Mouse (Mus musculus) spleen, adult 12 weeks (tissue): ENCODE measurements around the gene Npepps.
"Not testable (repeated sequence)": the region's sequence is repeated elsewhere in the genome, so short reads cannot be mapped to it uniquely, and the experiment has no call there.

Experiments used
- DNase-seq: peaks from one replicate; pipeline ENCODE4 v3.0.0; 2022; ENCODE audit warnings: low spot score

The Npepps gene

GRCm38 (mm10) chr11:97292731-97293130, 12.3 kb upstream of the Npepps start:
- no peak for DNase-seq

GRCm38 (mm10) chr11:97289276-97290230, 9.1 kb upstream of the Npepps start:
- no peak for DNase-seq

DNA sequence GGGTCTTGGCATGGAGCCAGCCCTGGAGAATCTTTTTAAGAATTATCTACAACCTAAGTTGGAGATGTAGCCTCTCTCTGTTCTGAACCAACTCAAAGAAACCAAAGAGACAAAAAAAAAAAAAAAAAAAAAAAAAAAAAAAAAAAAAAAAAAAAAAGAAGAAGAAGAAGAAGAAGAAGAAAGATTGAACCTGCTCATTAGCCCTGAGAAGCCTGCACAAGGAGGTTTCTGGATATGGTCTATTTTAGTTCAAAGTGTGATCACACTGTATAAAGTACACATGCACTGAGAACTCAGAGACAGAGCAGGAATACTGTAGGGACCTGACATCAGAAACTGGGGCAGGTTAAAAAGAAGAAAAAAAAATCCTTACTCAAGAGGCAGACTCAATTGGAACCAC, 7.2 kb upstream of the Npepps start:
- DNase-seq: no peak

- DNase-seq: no peak
These were observed 6.5 kb upstream of the Npepps start for GRCm38 (mm10) chr11:97286973-97287372.

DNA sequence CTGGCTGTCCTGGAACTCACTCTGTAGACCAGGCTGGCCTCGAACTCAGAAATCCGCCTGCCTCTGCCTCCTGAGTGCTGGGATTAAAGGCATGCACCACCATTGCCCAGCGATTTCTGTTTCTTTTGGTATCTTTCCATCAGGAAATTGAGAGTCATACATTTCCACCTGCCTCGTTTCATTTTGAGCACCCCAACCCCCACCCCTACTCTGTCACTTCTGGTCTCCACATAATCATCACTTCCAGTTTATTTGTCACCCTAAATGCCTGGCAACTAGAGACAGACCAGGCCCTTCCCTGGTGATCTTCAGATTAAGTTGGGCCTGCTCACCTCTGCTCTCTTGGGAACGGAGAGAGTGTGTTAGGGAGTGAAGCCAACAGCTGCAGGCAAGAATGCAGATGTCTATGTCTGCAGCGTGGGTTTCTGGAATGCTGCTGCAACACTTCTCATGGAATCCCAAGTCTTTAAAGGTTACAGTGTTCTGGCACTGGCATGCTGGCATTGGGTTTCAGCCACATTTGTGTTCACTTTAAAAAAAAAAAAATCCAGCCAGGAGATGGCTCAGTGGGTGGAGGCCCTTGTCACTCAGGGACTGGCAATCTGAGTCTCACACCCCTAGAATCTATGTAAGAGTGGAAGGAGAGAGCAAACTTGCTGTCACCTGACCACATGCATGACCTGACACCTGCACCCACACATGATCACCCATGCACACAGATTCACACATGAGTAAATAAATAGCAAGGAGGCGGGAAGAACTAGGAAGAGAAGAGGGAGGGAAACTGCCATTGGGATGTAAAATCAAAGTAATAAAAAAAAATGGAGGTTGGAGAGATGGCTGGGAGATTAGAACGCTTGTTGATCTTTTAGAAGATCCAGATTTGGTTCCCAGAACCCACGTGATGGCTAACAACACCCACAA, 5.7 kb upstream of the Npepps start:
- DNase-seq: no peak

DNA sequence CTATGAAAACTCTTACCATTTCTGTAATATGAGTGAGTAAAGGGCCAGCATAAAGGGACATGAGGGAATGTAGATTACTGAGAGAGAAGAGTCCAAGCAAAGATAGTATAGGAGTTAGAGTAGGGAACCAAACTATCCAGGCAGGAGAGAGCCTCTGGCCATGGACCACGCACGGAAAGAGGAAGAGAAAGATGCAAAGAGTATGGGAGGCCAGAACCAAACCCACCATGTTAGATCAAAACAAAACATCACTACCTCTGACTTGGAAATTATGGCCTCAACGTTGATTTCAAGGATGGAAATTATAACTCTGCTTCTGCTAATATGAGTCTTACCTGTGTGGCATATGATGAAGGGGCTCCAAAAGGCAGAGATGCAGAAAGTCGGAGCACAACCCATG, 4.4 kb upstream of the Npepps start:
- DNase-seq: no peak

GRCm38 (mm10) chr11:97282179-97282578, 1.7 kb upstream of the Npepps start:
- DNase-seq: no peak

GRCm38 (mm10) chr11:97279405-97280215, 828 bp downstream of the Npepps start:
- DNase-seq: peak; percentile 7

DNA sequence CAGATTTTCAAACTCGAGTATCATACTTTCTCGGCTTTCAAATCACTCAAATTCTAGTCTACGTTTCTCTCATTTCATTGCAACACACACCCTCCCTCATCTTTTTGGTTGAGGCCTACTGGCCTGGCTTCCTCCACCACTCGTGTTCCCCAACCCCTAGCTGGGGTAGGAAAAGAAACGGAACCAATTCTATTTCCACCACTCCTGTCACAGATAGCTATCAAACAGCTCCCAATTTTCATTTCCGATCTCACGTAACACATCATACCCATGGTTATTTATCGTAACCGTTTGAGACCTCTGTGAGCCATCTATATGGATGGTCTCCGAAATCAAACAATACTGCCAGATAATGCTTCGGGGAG, 1.4 kb downstream of the Npepps start:
- DNase-seq: no peak

DNA sequence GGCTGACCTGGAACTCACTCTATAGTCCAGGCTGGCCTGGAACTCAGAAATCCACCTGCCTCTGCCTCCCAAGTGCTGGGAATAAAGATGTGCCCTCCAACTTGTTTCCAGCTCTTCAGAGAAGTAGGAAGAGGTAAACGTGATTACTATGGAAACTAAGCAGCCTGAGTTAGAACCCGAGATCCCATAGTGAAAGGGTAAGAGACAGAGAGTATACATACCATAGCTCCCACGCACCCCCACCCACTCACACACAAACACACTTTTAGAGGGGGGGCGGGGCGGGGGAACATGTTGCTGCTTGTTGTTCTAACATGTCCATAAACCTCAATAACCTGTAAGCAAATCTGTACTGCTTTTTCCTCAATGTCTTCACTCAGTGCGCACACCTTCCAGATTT, 2.0 kb downstream of the Npepps start:
- no peak for DNase-seq

DNA sequence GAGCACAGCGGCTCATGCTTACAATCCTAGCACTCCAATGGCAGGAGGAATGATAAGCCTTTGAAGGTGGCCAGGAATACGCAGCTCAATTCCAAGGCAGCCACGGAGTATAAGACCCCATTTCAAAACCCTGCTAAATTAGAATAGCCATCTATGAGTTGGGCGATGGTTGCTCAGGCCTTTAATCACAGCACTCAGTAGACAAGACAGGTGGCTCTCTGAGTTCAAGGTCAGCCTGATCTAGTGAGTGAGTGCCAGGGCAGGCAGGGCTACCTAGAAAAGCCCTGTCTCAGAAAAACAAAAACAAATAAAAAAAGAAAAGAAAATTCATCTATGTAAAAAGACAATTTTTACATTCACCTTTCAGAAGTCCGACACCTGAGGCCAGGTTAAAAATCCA, 3.3 kb downstream of the Npepps start:
- no peak for DNase-seq

GRCm38 (mm10) chr11:97276019-97276418, 4.4 kb downstream of the Npepps start:
- no peak for DNase-seq

DNA sequence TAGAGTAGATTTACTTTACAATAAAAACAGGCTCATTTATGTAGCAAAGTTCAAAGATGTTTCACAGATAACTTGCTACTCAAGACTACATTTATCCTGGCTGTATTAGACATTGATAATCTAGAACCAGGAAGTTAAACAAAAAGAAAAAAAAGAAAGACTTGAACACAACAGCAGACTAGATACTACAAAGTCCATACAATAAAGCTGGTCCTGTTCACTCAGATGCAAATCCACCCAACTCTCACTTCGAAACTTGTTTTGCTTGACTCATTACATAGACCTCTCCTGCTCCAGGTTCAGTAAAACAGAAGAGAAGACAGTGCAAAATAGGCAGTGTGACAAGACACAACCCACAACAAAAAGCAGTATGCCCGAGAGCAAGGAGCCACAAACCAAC, 5.1 kb downstream of the Npepps start:
- DNase-seq: no peak

- DNase-seq: not testable (repeated sequence)
These were observed 5.5 kb downstream of the Npepps start for GRCm38 (mm10) chr11:97274947-97275346.

- DNase-seq: no peak
These were observed 6.8 kb downstream of the Npepps start for GRCm38 (mm10) chr11:97273613-97274012.

- no peak for DNase-seq
These were observed 7.6 kb downstream of the Npepps start for GRCm38 (mm10) chr11:97272835-97273234.

DNA sequence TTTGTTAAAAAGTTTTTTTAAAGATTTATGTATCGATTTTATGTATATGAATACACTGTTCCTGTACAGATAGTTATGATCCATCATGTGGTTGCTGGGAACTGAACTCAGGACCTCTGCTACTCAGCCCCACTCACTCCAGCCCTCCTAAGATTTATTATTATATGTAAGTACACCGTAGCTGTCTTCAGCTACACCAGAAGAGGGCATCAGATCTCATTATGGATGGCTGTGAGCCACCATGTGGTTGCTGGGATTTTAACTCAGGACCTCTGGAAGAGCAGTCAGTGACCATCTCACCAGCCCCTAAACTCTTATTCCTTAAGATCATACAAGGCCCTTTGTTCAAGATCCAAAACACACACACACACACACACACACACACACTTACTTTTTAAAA, 10.4 kb downstream of the Npepps start:
- DNase-seq: not testable (repeated sequence)

DNA sequence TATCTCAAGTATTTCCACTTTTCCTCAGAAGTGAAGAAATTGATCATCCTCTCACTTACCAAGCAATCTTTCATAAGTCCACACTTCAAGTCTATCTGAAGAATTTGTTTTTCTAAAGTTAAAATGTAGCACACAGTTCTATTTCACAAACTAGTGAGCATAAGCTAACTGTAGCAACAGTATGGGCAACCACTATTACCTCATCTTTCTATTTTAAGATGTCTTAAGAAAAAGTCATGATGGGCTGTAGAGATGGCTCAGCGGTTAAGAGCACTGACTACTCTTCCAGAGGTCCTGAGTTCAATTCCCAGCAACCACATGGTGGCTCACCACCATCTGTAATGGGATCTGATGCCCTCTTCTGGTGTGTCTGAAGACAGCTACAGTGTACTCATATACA, 13.9 kb downstream of the Npepps start:
- not testable (repeated sequence) for DNase-seq

- not testable (repeated sequence) for DNase-seq
These were observed 30.8 kb downstream of the Npepps start for GRCm38 (mm10) chr11:97249649-97250048.

GRCm38 (mm10) chr11:97246510-97247159, 33.8 kb downstream of the Npepps start:
- peak; percentile 15 for DNase-seq

DNA sequence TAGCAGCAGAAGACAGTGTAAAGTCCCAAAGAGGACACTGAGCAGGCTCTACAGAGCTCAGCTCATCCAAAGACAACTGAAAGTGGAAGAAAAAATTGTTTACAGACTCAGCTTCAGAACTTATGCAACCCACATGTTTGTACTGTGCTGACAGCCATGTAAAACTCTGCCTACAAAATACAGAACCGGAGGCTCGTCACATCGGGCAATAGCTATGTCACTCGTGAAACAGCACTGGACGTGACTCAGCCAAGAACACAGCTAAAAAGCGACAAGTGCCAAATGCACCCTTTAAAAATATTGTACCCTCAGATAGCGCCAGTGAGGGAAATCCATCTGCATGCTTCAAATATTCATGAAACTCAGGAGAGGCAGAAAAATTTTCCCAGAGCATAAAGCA, 39.1 kb downstream of the Npepps start:
- no peak for DNase-seq
